ENCODE assay signal across 9 mouse cellular contexts in genomic region chr6:114976915-114977419, GRCm38 (mm10). TPM values are rescaled to one million over a fixed set of nuclear protein-coding genes. Genes with fewer than 3 reads are reported as not detected.
A peak's percentile ranks its signal among the peaks of the same experiment; 100 is the strongest.
DNase-seq lines count a peak whose midpoint lies in the region.
"Had no signal": no experiment of that assay in that cellular context is flagged by ENCODE, and none has a peak within 500 bp of the region (broad histone marks: within the 10 kb centered on the region; RNA-seq: fewer than 3 reads in every experiment).

No protein-coding gene starts in this region.

- DNase-seq in heart, adult 18-20 months, result peak; percentile 47 to 56
- no peak for DNase-seq in heart, postnatal 25 days (ENCODE audit: low spot score)
- DNase-seq in brain, adult 2 months (ENCODE audit: low read depth, low spot score), result peak; percentile 91
- peak; percentile 24 to 25 for DNase-seq in heart, postnatal 36 days
- peak; percentile 46 to 73 for DNase-seq in lung, postnatal 4 days
- no peak for DNase-seq in thymus, postnatal 36 days
- no peak for DNase-seq in embryo, embryonic 10.5 days (ENCODE audit: low spot score)
- DNase-seq in cerebellum, adult 11 months, result no peak
- DNase-seq: liver, embryonic 13.5 days had no signal

- intact Hi-C loops in heart, postnatal 25 days (cut with DNase I), result no loop called here
- intact Hi-C loops in heart, postnatal 36 days (cut with DNase I), result no loop called here

RNA-seq across cellular contexts. Expression of gene Vgll4, which starts 7.2 kb away (rescaled TPM):
- 10 to 100 TPM; 20.4 to 22.9 TPM for total RNA-seq in heart, adult 18-20 months (2021)
- total RNA-seq in heart, postnatal 25 days (2021), result 10 to 100 TPM; 24.3 to 24.9 TPM
- 10 to 100 TPM; 20.6 to 23.1 TPM for total RNA-seq in heart, postnatal 36 days (2021)

Comparison
In these comparisons a context has a peak if more than half of its experiments do, and no peak if none do; other contexts are left out.
1. DNase-seq: peak in heart, adult 18-20 months (2 of 2), brain, adult 2 months (single experiment), heart, postnatal 36 days (2 of 2) and lung, postnatal 4 days (2 of 2); none in heart, postnatal 25 days (single experiment), thymus, postnatal 36 days (0 of 2), embryo, embryonic 10.5 days (single experiment) and cerebellum, adult 11 months (single experiment).